Mouse (Mus musculus) neural tube, embryonic 12.5 days (tissue): ENCODE results near the gene Lnpk. TPM values are rescaled to one million over a fixed set of nuclear protein-coding genes. Genes with fewer than 3 reads are reported as not detected.

Source experiments
- ATAC-seq: fragments of 200-750 bp; cut with Nextera tagmentation; 2 replicates; pipeline ENCODE4 v1.8.0; 2017; ENCODE audit warnings: low read depth, mild to moderate bottlenecking, moderate TSS enrichment, moderate library complexity; ENCODE audit not compliant: low FRiP score
- H3K27ac ChIP-seq: fragments of 300-500 bp; sonication (generic); 2 replicates; pipeline ENCODE4 v1.5.1; 2016
- H3K27me3 ChIP-seq: fragments of 300-500 bp; sonication (generic); replicated peaks from 2 replicates; pipeline ENCODE4 v1.6.1; 2016; ENCODE audit warnings: mild to moderate bottlenecking
- H3K36me3 ChIP-seq: fragments of 300-500 bp; sonication (generic); 2 replicates; pipeline ENCODE4 v1.6.1; 2016; ENCODE audit warnings: mild to moderate bottlenecking
- H3K4me1 ChIP-seq: fragments of 300-500 bp; sonication (generic); 2 replicates; pipeline ENCODE4 v1.6.1; 2016
- H3K4me2 ChIP-seq: fragments of 300-500 bp; sonication (generic); replicated peaks from 2 replicates; pipeline ENCODE4 v1.6.1; 2016; ENCODE audit warnings: mild to moderate bottlenecking
- H3K4me3 ChIP-seq: fragments of 300-500 bp; sonication (generic); 2 replicates; pipeline ENCODE4 v1.5.1; 2016
- H3K9ac ChIP-seq: fragments of 300-500 bp; sonication (generic); 2 replicates; pipeline ENCODE4 v1.6.1; 2016; ENCODE audit warnings: mild to moderate bottlenecking
- H3K9me3 ChIP-seq: fragments of 300-500 bp; sonication (generic); 2 replicates; pipeline ENCODE4 v1.6.1; 2016; ENCODE audit warnings: mild to moderate bottlenecking
- WGBS: fragments of 180-500 bp; shearing (Covaris S2); methylation state at CpG from one replicate; pipeline ENCODE4 v1.1.7; 2016; 5-methylcytosine and 5-hydroxymethylcytosine counted together
- polyA plus RNA-seq: library from polyadenylated mRNA; unstranded; fragments of >200 nt; fragmentation: Nextera tagmentation; extraction: Ambion mirVana; gene quantifications from 2 replicates; pipeline ENCODE4 v1.2.1, GENCODE M21; 2016

Lnpk gene
- 48.4 and 51.7 TPM in 2 replicates for polyA plus RNA-seq

GRCm38 (mm10) chr2:74578843-74579489 is at the start of gene Lnpk:
Gene Lnpk (minus strand): TSS chr2:74579435.
- Histone ChIP-seq H3K36me3 (no peaks in the 10 kb centered on the region), H3K27me3 (no peaks in the 10 kb centered on the region), H3K27ac (peak within 1 kb of the TSS; percentile 42; the same call in 1 of the 2 replicates), H3K4me3 (peak within 1 kb of the TSS; percentile 96), H3K9me3 (no peaks in the 10 kb centered on the region), H3K4me2 (peak within 1 kb of the TSS; percentile 90), H3K4me1 (0 out of 2 replicates have a peak, but pooled peaks cover 7% of the 10 kb centered on the region), H3K9ac (peak within 1 kb of the TSS; percentile 88)
- peak; percentile 99 for ATAC-seq
- WGBS, result 1% methylated on average over 34 of the region's 34 CpGs

- Histone ChIP-seq H3K36me3 (no peaks in the 10 kb centered on the region), H3K9ac (no peak overlapping the region), H3K27me3 (no peaks in the 10 kb centered on the region), H3K4me3 (no peak overlapping the region), H3K4me2 (no peak overlapping the region), H3K4me1 (no peaks in the 10 kb centered on the region), H3K9me3 (no peaks in the 10 kb centered on the region), H3K27ac (no peak overlapping the region)
- 90% methylated on average over 10 of the region's 10 CpGs for WGBS
- ATAC-seq, result no peak
These were observed 41.1 kb upstream of the Lnpk start for GRCm38 (mm10) chr2:74620368-74620767.

- Histone ChIP-seq H3K27me3 (no peaks in the 10 kb centered on the region), H3K9me3 (no peaks in the 10 kb centered on the region), H3K9ac (no peak overlapping the region), H3K4me2 (no peak overlapping the region), H3K27ac (no peak overlapping the region), H3K4me1 (no peaks in the 10 kb centered on the region), H3K4me3 (no peak overlapping the region), H3K36me3 (no peaks in the 10 kb centered on the region)
- WGBS, result 92% methylated on average over 3 of the region's 3 CpGs
- ATAC-seq, result no peak
These were observed 40.5 kb upstream of the Lnpk start for GRCm38 (mm10) chr2:74619676-74620246.

GRCm38 (mm10) chr2:74617706-74618105 is 38.5 kb upstream of the Lnpk start:
- Histone ChIP-seq H3K4me2 (no peak overlapping the region), H3K27me3 (no peaks in the 10 kb centered on the region), H3K9me3 (no peaks in the 10 kb centered on the region), H3K4me3 (no peak overlapping the region), H3K36me3 (no peaks in the 10 kb centered on the region), H3K9ac (no peak overlapping the region), H3K27ac (no peak overlapping the region), H3K4me1 (no peaks in the 10 kb centered on the region)
- no peak for ATAC-seq
- 83% methylated on average over 9 of the region's 9 CpGs for WGBS

- Histone ChIP-seq H3K4me2 (no peak overlapping the region), H3K4me1 (no peaks in the 10 kb centered on the region), H3K27me3 (no peaks in the 10 kb centered on the region), H3K4me3 (no peak overlapping the region), H3K9me3 (no peaks in the 10 kb centered on the region), H3K9ac (no peak overlapping the region), H3K27ac (no peak overlapping the region), H3K36me3 (no peaks in the 10 kb centered on the region)
- 82% methylated on average over 4 of the region's 4 CpGs for WGBS
- ATAC-seq, result no peak
These were observed 32.2 kb upstream of the Lnpk start for GRCm38 (mm10) chr2:74611406-74611805.

- Histone ChIP-seq H3K4me2 (no peak overlapping the region), H3K4me3 (no peak overlapping the region), H3K4me1 (no peaks in the 10 kb centered on the region), H3K9ac (no peak overlapping the region), H3K27me3 (no peaks in the 10 kb centered on the region), H3K9me3 (no peaks in the 10 kb centered on the region), H3K36me3 (no peaks in the 10 kb centered on the region), H3K27ac (no peak overlapping the region)
- no peak for ATAC-seq
These were observed 30.1 kb upstream of the Lnpk start for GRCm38 (mm10) chr2:74609350-74609749.

GRCm38 (mm10) chr2:74606087-74606760 is 27.0 kb upstream of the Lnpk start:
- 92% methylated on average over 5 of the region's 5 CpGs for WGBS
- ATAC-seq, result no peak
- H3K27me3 ChIP-seq, result no peaks in the 10 kb centered on the region
- H3K4me1 ChIP-seq, result no peaks in the 10 kb centered on the region
- no peak overlapping the region for H3K9ac ChIP-seq
- H3K4me3 ChIP-seq, result no peak overlapping the region
- H3K9me3 ChIP-seq, result no peaks in the 10 kb centered on the region
- H3K4me2 ChIP-seq, result no peak overlapping the region
- H3K27ac ChIP-seq, result no peak overlapping the region
- H3K36me3 ChIP-seq, result no peaks in the 10 kb centered on the region

- H3K27ac ChIP-seq, result no peak overlapping the region
- no peak for ATAC-seq
- 13% methylated on average over 3 of the region's 3 CpGs for WGBS
These were observed 24.8 kb upstream of the Lnpk start for GRCm38 (mm10) chr2:74604011-74604410.

GRCm38 (mm10) chr2:74602483-74602882 is 23.2 kb upstream of the Lnpk start:
- Histone ChIP-seq H3K4me2 (no peak overlapping the region), H3K4me1 (no peaks in the 10 kb centered on the region), H3K27ac (no peak overlapping the region), H3K36me3 (no peaks in the 10 kb centered on the region), H3K9me3 (no peaks in the 10 kb centered on the region), H3K4me3 (no peak overlapping the region), H3K27me3 (no peaks in the 10 kb centered on the region), H3K9ac (no peak overlapping the region)
- WGBS, result 89% methylated on average over 5 of the region's 5 CpGs
- no peak for ATAC-seq

More at GRCm38 (mm10) chr2:74604011-74604410, 24.8 kb upstream of the Lnpk start:
- Histone ChIP-seq H3K4me1 (no peaks in the 10 kb centered on the region), H3K36me3 (no peaks in the 10 kb centered on the region), H3K4me2 (no peak overlapping the region), H3K4me3 (no peak overlapping the region), H3K9ac (no peak overlapping the region), H3K9me3 (no peaks in the 10 kb centered on the region), H3K27me3 (no peaks in the 10 kb centered on the region)

GRCm38 (mm10) chr2:74597169-74597568 is 17.9 kb upstream of the Lnpk start:
- no peaks in the 10 kb centered on the region for H3K36me3 ChIP-seq
- H3K9ac ChIP-seq, result no peak overlapping the region
- no peaks in the 10 kb centered on the region for H3K9me3 ChIP-seq
- 86% methylated on average over 3 of the region's 3 CpGs for WGBS
- no peak overlapping the region for H3K27ac ChIP-seq
- H3K4me1 ChIP-seq, result no peaks in the 10 kb centered on the region
- ATAC-seq, result no peak
- no peak overlapping the region for H3K4me3 ChIP-seq
- H3K27me3 ChIP-seq, result no peaks in the 10 kb centered on the region
- no peak overlapping the region for H3K4me2 ChIP-seq

- no peaks in the 10 kb centered on the region for H3K36me3 ChIP-seq
- ATAC-seq, result no peak
- no peak overlapping the region for H3K9ac ChIP-seq
- H3K27ac ChIP-seq, result no peak overlapping the region
- no peaks in the 10 kb centered on the region for H3K27me3 ChIP-seq
- H3K9me3 ChIP-seq, result no peaks in the 10 kb centered on the region
- H3K4me3 ChIP-seq, result no peak overlapping the region
- no peak overlapping the region for H3K4me2 ChIP-seq
- H3K4me1 ChIP-seq, result no peaks in the 10 kb centered on the region
These were observed 16.9 kb upstream of the Lnpk start for GRCm38 (mm10) chr2:74596094-74596493.

GRCm38 (mm10) chr2:74578146-74578842 is 941 bp downstream of the Lnpk start:
- H3K4me2 ChIP-seq, result peak overlapping the region; percentile 90
- H3K27me3 ChIP-seq, result no peaks in the 10 kb centered on the region
- peak overlapping the region; percentile 96 for H3K4me3 ChIP-seq
- peak overlapping the region; percentile 88 for H3K9ac ChIP-seq
- H3K9me3 ChIP-seq, result no peaks in the 10 kb centered on the region
- H3K36me3 ChIP-seq, result no peaks in the 10 kb centered on the region
- H3K4me1 ChIP-seq, result 0 out of 2 replicates have a peak, but pooled peaks cover 7% of the 10 kb centered on the region
- H3K27ac ChIP-seq, result peak overlapping the region; percentile 42; the same call in 1 of the 2 replicates
- peak; percentile 80 for ATAC-seq
- under 1% methylated on average over 50 of the region's 55 CpGs for WGBS
